Mouse (Mus musculus): ENCODE data around the gene Arid4a. TPM values are rescaled to one million over a fixed set of nuclear protein-coding genes. Genes with fewer than 3 reads are reported as not detected.

Gene Arid4a
- polyA plus RNA-seq, 1 experiment from 2014 or later, result 35.7 TPM

DNA sequence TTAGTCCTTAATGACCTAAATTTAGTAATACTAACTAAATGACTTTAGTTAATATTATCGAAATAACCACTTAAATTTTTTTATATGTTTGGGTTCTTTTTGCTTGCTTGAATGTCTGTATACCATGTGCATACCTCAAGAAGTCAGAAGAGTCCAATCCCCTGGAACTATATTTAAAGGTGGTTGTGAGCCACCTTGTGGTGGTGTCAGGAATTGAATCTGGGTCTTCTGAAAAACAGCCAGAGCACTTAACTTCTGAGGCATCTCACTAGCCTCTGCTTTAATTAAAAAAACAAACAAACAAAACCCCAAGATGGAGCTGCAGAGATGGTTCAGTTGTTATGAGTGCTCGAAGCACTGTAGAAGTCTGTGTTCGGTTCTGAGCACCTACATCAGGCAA is 131.9 kb downstream of the Arid4a start:
- no peak overlapping the region for H3K4me2 ChIP-seq (ENCODE audit: low read depth, low read length, severe bottlenecking)
- peaks cover 7% of the 10 kb centered on the region; the same call in 1 of the 2 replicates for H3K36me3 ChIP-seq (ENCODE audit: control insufficient read depth, insufficient read depth, low read length)
- 86% methylated on average over 3 of the region's 3 CpGs for WGBS
- H3K27ac ChIP-seq (ENCODE audit: low read depth, low read length), result no peak overlapping the region
- H3K4me1 ChIP-seq (replicated peaks; ENCODE audit: control insufficient read depth, insufficient read depth, low read length), result no peaks in the 10 kb centered on the region
- no peaks in the 10 kb centered on the region for H3K27me3 ChIP-seq (ENCODE audit: control insufficient read depth, insufficient read depth, low read length)
- H3K4me3 ChIP-seq (ENCODE audit: low read depth, low read length), result no peak overlapping the region
- ATAC-seq (replicated peaks; ENCODE audit: low FRiP score) (no peak), DNase-seq (ENCODE audit: low spot score) (no peak)
- no peak overlapping the region for H3K9ac ChIP-seq (ENCODE audit: low read length)
- no peaks in the 10 kb centered on the region for H3K9me3 ChIP-seq (ENCODE audit: control insufficient read depth, low read length)

Other genes with a start within 250 kb of the Arid4a start
- gene Frmd6, start 190.5 kb upstream of the Arid4a start, polyA plus RNA-seq (2014; fragmentation: Nextera tagmentation; extraction: Ambion mirVana), result 20.9 and 22.7 TPM in 2 replicates
- gene Actr10, start 78.1 kb upstream of the Arid4a start, polyA plus RNA-seq (2014; fragmentation: Nextera tagmentation; extraction: Ambion mirVana), result 251 and 261 TPM in 2 replicates
- gene Psma3, start 41.4 kb upstream of the Arid4a start, polyA plus RNA-seq (2014; fragmentation: Nextera tagmentation; extraction: Ambion mirVana), result 502 and 601 TPM in 2 replicates
- gene Tomm20l, start 95.4 kb downstream of the Arid4a start, polyA plus RNA-seq (2014; fragmentation: Nextera tagmentation; extraction: Ambion mirVana), result not detected in 2 replicates
- gene Timm9, start 120.7 kb downstream of the Arid4a start, polyA plus RNA-seq (2014; fragmentation: Nextera tagmentation; extraction: Ambion mirVana), result 73.9 and 77.0 TPM in 2 replicates
- gene 2700049A03Rik, start 120.9 kb downstream of the Arid4a start, polyA plus RNA-seq (2014; fragmentation: Nextera tagmentation; extraction: Ambion mirVana), result 19.0 and 21.3 TPM in 2 replicates

All from forebrain, embryonic 11.5 days (tissue).